Mouse (Mus musculus) midbrain, postnatal 0 days (tissue): Measurements from ENCODE around the gene Cd55b. TPM values are rescaled to one million over a fixed set of nuclear protein-coding genes. Genes with fewer than 3 reads are reported as not detected.

Source experiments
- ATAC-seq: fragments of 200-750 bp; cut with Nextera tagmentation; 2 replicates; pipeline ENCODE4 v1.8.0; 2017; ENCODE audit warnings: moderate number of reproducible peaks, mild to moderate bottlenecking, moderate TSS enrichment, moderate library complexity; ENCODE audit not compliant: low FRiP score
- DNase-seq: peaks from one replicate; pipeline ENCODE4 v3.0.0-alpha.2; 2015; ENCODE audit warnings: low spot score
- H3K27ac ChIP-seq: fragments of 300-500 bp; sonication (generic); 2 replicates; pipeline ENCODE4 v1.5.1; 2014; ENCODE audit warnings: low read depth, mild to moderate bottlenecking, low read length, mixed read lengths
- H3K27me3 ChIP-seq: fragments of 300-500 bp; sonication (generic); 2 replicates; pipeline ENCODE4 v1.6.1; 2014; ENCODE audit warnings: low read length, control low read depth, mixed read lengths; ENCODE audit not compliant: insufficient read depth
- H3K36me3 ChIP-seq: fragments of 300-500 bp; sonication (generic); 2 replicates; pipeline ENCODE4 v1.6.1; 2014; ENCODE audit warnings: low read length, control low read depth, mixed read lengths; ENCODE audit not compliant: insufficient read depth
- H3K4me1 ChIP-seq: fragments of 300-500 bp; sonication (generic); 2 replicates; pipeline ENCODE4 v1.6.1; 2014; ENCODE audit warnings: mild to moderate bottlenecking, control low read depth, antibody characterized with exemption, low read length, mixed read lengths; ENCODE audit not compliant: insufficient read depth
- H3K4me2 ChIP-seq: fragments of 300-500 bp; sonication (generic); 2 replicates; pipeline ENCODE4 v1.6.1; 2014; ENCODE audit warnings: low read depth, mild to moderate bottlenecking, low read length, mixed read lengths; ENCODE audit not compliant: poor library complexity, severe bottlenecking
- H3K4me3 ChIP-seq: fragments of 300-500 bp; sonication (generic); 2 replicates; pipeline ENCODE4 v1.5.1; 2014; ENCODE audit warnings: low read depth, mild to moderate bottlenecking, low read length, moderate library complexity
- H3K9ac ChIP-seq: fragments of 300-500 bp; sonication (generic); replicated peaks from 2 replicates; pipeline ENCODE4 v1.6.1; 2014; ENCODE audit warnings: mild to moderate bottlenecking, low read length, moderate library complexity, mixed read lengths; ENCODE audit not compliant: poor library complexity, severe bottlenecking
- H3K9me3 ChIP-seq: fragments of 300-500 bp; sonication (generic); 2 replicates; pipeline ENCODE4 v1.6.1; 2016; ENCODE audit warnings: low read length, control low read depth
- CTCF ChIP-seq: IDR thresholded peaks from 2 replicates; pipeline ENCODE4 v1.5.1; 2016; ENCODE audit warnings: antibody characterized with exemption, mild to moderate bottlenecking
- WGBS: fragments of 180-500 bp; shearing (Covaris S2); extraction: QIAGEN DNeasy Blood & Tissue Kit; methylation state at CpG from one replicate; pipeline ENCODE4 v1.1.7; 2014; 5-methylcytosine and 5-hydroxymethylcytosine counted together
- polyA plus RNA-seq: library from polyadenylated mRNA; unstranded; fragments of >200 nt; fragmentation: Nextera tagmentation; extraction: Ambion mirVana; gene quantifications from 2 replicates; pipeline ENCODE4 v1.2.1, GENCODE M21; 2015
- total RNA-seq: library from RNA; depleted of rRNA; stranded (reverse); fragments of >200 nt; gene quantifications from 2 replicates; pipeline ENCODE4 v1.2.3, GENCODE M21; 2014

The Cd55b gene
- total and polyA plus RNA-seq, 2 experiments from 2014 or later, result not detected

DNA sequence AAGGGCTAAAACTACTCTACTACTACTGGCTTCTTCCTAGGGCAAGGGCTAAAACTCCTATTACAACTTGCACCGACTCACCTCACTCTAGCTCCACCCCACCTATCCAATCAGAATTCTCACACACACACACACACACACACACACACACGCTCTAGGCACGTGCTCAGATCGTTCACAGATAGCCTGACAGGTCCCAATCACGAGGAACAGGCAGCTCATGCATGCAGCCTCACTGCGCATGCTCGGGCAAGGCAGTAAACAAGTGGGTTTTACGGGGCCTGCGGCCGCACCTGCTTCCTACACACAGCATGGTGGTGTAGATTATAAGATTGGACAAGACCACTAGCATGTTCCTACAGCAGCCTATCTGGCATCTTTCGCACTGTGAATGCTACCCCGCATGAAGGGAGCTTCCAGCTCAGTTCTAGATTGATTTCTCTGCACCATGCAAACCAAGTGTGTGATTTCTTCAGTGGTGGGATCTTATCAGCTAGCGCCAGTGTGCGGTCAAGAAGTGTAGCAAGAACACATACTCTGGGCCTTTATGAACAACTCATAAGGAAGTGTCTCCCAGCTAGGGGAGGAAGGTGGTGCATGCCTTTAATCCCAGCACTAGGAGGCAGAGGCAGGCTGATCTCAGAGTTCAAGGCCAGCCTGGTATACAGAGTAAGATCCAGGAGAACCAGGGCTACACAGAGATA, 44.9 kb downstream of the Cd55b start:
- no peaks in the 10 kb centered on the region for H3K27me3 ChIP-seq
- H3K9ac ChIP-seq, result no peak overlapping the region
- H3K27ac ChIP-seq, result no peak overlapping the region
- no peaks in the 10 kb centered on the region for H3K9me3 ChIP-seq
- ATAC-seq, result no peak
- H3K4me3 ChIP-seq, result no peak overlapping the region
- H3K4me2 ChIP-seq, result no peak overlapping the region
- no peak for DNase-seq
- WGBS, result 95% methylated on average over 14 of the region's 14 CpGs
- no peaks in the 10 kb centered on the region for H3K36me3 ChIP-seq
- H3K4me1 ChIP-seq, result no peaks in the 10 kb centered on the region
- no peak for TF ChIP-seq CTCF

- H3K4me1 ChIP-seq, result no peaks in the 10 kb centered on the region
- WGBS, result 83% methylated on average over 3 of the region's 3 CpGs
Measured at GRCm38 (mm10) chr1:130374173-130374785, 48.5 kb downstream of the Cd55b start.

GRCm38 (mm10) chr1:130373398-130374083, 49.3 kb downstream of the Cd55b start:
- 19% methylated on average over 2 of the region's 2 CpGs for WGBS
- Histone ChIP-seq H3K9me3 (no peaks in the 10 kb centered on the region), H3K27me3 (no peaks in the 10 kb centered on the region), H3K4me1 (no peaks in the 10 kb centered on the region), H3K27ac (no peak overlapping the region), H3K4me3 (no peak overlapping the region), H3K4me2 (no peak overlapping the region), H3K36me3 (no peaks in the 10 kb centered on the region), H3K9ac (no peak overlapping the region)
- ATAC-seq (no peak), DNase-seq (no peak)
- TF ChIP-seq CTCF, result no peak

More at GRCm38 (mm10) chr1:130374173-130374785, 48.5 kb downstream of the Cd55b start:
- Histone ChIP-seq H3K4me2 (no peak overlapping the region), H3K27ac (no peak overlapping the region), H3K9ac (no peak overlapping the region), H3K9me3 (no peaks in the 10 kb centered on the region), H3K27me3 (no peaks in the 10 kb centered on the region), H3K4me3 (no peak overlapping the region), H3K36me3 (no peaks in the 10 kb centered on the region)
- no peak for ATAC-seq
- no peak for TF ChIP-seq CTCF
- DNase-seq, result no peak

DNA sequence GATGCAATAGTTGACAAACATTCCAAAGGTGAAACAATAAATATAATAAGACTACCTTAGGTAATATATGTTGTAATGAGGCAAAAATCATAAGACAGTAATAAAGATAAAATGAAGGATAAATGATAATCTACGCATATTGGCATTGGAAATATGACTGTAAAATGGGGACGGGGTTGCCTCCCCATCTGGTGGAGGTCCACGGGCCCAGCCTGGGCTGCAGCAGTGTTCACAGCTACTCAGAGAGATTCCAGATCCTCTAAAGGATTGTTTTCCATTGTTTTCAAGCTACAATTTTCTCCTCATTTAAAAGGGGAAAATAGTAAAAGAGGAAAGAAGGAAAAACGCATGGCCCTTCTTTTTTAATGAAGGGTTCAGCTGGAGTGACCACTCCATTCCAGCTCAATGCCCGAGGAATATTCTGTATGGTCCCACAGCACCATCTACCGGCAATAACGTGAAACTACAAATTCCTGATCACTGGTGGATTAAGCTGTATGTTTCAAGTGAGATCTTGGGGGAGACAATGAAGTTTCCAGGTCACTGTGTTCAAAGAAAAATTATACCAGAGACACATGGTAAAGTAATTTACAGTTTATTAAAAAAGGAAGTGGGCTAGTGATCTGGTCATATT, 50.8 kb downstream of the Cd55b start:
- TF ChIP-seq CTCF, result peak; percentile 96
- no peak for ATAC-seq
- no peak overlapping the region for H3K4me3 ChIP-seq
- no peaks in the 10 kb centered on the region for H3K4me1 ChIP-seq
- DNase-seq, result peak; percentile 81
- no peaks in the 10 kb centered on the region for H3K9me3 ChIP-seq
- no peaks in the 10 kb centered on the region for H3K36me3 ChIP-seq
- no peak overlapping the region for H3K4me2 ChIP-seq
- H3K9ac ChIP-seq, result no peak overlapping the region
- no peaks in the 10 kb centered on the region for H3K27me3 ChIP-seq
- H3K27ac ChIP-seq, result no peak overlapping the region
- WGBS, result 39% methylated on average over 7 of the region's 7 CpGs

DNA sequence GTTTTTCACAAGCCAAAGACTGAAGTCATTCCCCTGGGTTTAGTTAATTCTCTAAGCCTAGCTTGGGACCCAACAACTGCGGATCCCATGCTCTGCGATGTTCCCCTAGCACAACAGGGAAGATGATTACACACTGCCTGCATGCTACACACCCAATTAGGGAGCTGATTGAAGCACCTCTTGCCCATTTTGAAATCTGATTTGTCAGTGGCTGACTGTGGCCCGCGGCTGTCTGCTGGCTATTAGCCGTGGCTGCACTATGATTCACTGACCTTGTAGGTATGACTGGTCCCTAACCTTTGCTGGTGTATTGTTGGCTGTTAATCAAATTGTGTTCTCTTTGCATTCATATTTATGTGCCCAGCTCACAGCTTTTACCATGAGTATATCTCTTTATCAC, 51.5 kb downstream of the Cd55b start:
- H3K9me3 ChIP-seq, result no peaks in the 10 kb centered on the region
- H3K27me3 ChIP-seq, result no peaks in the 10 kb centered on the region
- no peak overlapping the region for H3K9ac ChIP-seq
- H3K4me3 ChIP-seq, result no peak overlapping the region
- TF ChIP-seq CTCF, result no peak
- no peak overlapping the region for H3K27ac ChIP-seq
- ATAC-seq (no peak), DNase-seq (no peak)
- no peaks in the 10 kb centered on the region for H3K4me1 ChIP-seq
- 76% methylated on average over 5 of the region's 5 CpGs for WGBS
- no peak overlapping the region for H3K4me2 ChIP-seq
- no peaks in the 10 kb centered on the region for H3K36me3 ChIP-seq
